Mouse (Mus musculus): Measurements from ENCODE around the gene Taar2.

The Taar2 gene

GRCm38 (mm10) chr10:23938312-23938711, at the start of gene Taar2:
Taar2 (plus strand) TSS chr10:23938572.
- no peak for DNase-seq (ENCODE audit: low spot score)

GRCm38 (mm10) chr10:23892987-23893386, 45.4 kb upstream of the Taar2 start:
- DNase-seq (ENCODE audit: low spot score) = no peak

GRCm38 (mm10) chr10:23894601-23895349, 43.6 kb upstream of the Taar2 start, which contains the start of gene Vnn1:
Vnn1 (plus strand) TSS chr10:23894688.
- DNase-seq (ENCODE audit: low spot score) = peak; percentile 8

- DNase-seq (ENCODE audit: low spot score) = no peak
Observed at GRCm38 (mm10) chr10:23895376-23895775, 43.0 kb upstream of the Taar2 start.

- no peak for DNase-seq (ENCODE audit: low spot score)
Observed at GRCm38 (mm10) chr10:23901119-23901518, 37.3 kb upstream of the Taar2 start.

GRCm38 (mm10) chr10:23905661-23906060, 32.7 kb upstream of the Taar2 start:
- DNase-seq (ENCODE audit: low spot score) = no peak

GRCm38 (mm10) chr10:23920056-23920455, 18.3 kb upstream of the Taar2 start, which contains the start of gene Taar1:
Taar1 (plus strand) TSS chr10:23920356.
- no peak for DNase-seq (ENCODE audit: low spot score)

GRCm38 (mm10) chr10:23922468-23922867, 15.9 kb upstream of the Taar2 start:
- no peak for DNase-seq (ENCODE audit: low spot score)

GRCm38 (mm10) chr10:23923941-23924340, 14.4 kb upstream of the Taar2 start:
- DNase-seq (ENCODE audit: low spot score) = no peak

GRCm38 (mm10) chr10:23937613-23938012, 759 bp upstream of the Taar2 start:
- DNase-seq (ENCODE audit: low spot score) = no peak

- no peak for DNase-seq (ENCODE audit: low spot score)
Observed at GRCm38 (mm10) chr10:23942465-23942864, 4.1 kb downstream of the Taar2 start.

- no peak for DNase-seq (ENCODE audit: low spot score)
Observed at GRCm38 (mm10) chr10:23948026-23948425, 9.7 kb downstream of the Taar2 start.

GRCm38 (mm10) chr10:23949508-23950005, 11.2 kb downstream of the Taar2 start, which contains the start of gene Taar3:
Taar3 (plus strand) TSS chr10:23949558.
- no peak for DNase-seq (ENCODE audit: low spot score)

GRCm38 (mm10) chr10:23951714-23952113, 13.3 kb downstream of the Taar2 start:
- DNase-seq (ENCODE audit: low spot score) = no peak

GRCm38 (mm10) chr10:23959071-23959470, 20.7 kb downstream of the Taar2 start:
- no peak for DNase-seq (ENCODE audit: low spot score)

GRCm38 (mm10) chr10:23960444-23960915, 22.1 kb downstream of the Taar2 start, which contains the start of gene Taar4:
Taar4 (plus strand) TSS chr10:23960494.
- DNase-seq (ENCODE audit: low spot score) = no peak

- DNase-seq (ENCODE audit: low spot score) = no peak
Observed at GRCm38 (mm10) chr10:23963444-23963843, 25.1 kb downstream of the Taar2 start.

GRCm38 (mm10) chr10:23964921-23965610, 26.7 kb downstream of the Taar2 start:
- DNase-seq (ENCODE audit: low spot score) = no peak

- no peak for DNase-seq (ENCODE audit: low spot score)
Observed at GRCm38 (mm10) chr10:23970656-23971165, 32.3 kb downstream of the Taar2 start, which contains the start of gene Taar5. Taar5 (plus strand) TSS chr10:23970706.

- no peak for DNase-seq (ENCODE audit: low spot score)
Observed at GRCm38 (mm10) chr10:23971256-23971655, 32.9 kb downstream of the Taar2 start.

GRCm38 (mm10) chr10:23977958-23978357, 39.6 kb downstream of the Taar2 start:
- no peak for DNase-seq (ENCODE audit: low spot score)

- DNase-seq (ENCODE audit: low spot score) = peak; percentile 34
Observed at GRCm38 (mm10) chr10:23978901-23979705, 40.7 kb downstream of the Taar2 start.

Data from ovary, postnatal 10 days (tissue).